Mouse (Mus musculus): ENCODE measurements around the gene Dnah2.

DNA sequence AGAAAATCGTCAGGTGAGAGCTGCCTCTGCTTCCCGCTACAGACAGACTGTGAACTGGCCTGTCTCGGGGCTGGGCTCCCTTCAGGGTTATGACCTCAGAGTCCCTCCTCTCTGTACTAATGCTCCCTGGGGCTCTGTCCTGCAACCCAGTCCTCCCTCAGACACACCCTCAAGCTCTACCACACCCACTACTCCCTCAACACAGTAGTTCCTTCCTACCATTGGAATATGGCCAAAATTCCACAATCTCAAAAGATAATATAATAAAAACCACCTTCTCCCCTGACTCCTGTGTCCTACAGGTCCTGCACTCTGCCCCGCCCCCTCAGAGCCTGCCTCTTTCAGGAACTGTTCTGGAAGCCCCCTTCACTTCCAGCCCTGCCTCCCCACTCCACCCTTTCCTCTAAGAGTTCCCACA is 45.0 kb downstream of the Dnah2 start:
- TF ChIP-seq POLR2A (IDR thresholded peaks at IDR 0.05; ENCODE audit: borderline replicate concordance, control insufficient read depth, low read depth, low read length), result no peak
- no peak for TF ChIP-seq CTCF (IDR thresholded peaks at IDR 0.05; ENCODE audit: control insufficient read depth, insufficient read depth, low read length)
